Mouse (Mus musculus) CH12.LX (cell line): ENCODE measurements around the gene 1700022I11Rik.

Source experiments
- CTCF ChIP-seq, 2 experiments: IDR thresholded peaks in 1 of 2; conservative IDR thresholded peaks in 1 of 2; 2 replicates each; pipeline ENCODE4 v1.5.1; 2011 to 2012; ENCODE audit warnings: low read depth in 2 of 2, low read length in 2 of 2, improper control_type of control experiment in 1 of 2, inconsistent platforms in 1 of 2, mild to moderate bottlenecking in 1 of 2, moderate library complexity in 1 of 2
- ELF1 ChIP-seq: IDR thresholded peaks from 2 replicates; pipeline ENCODE4 v1.6.1; 2014; ENCODE audit warnings: low read depth, mild to moderate bottlenecking, inconsistent platforms, low read length, improper control_type of control experiment
- EP300 ChIP-seq: IDR thresholded peaks from 2 replicates; pipeline ENCODE4 v1.6.1; 2011; ENCODE audit warnings: low read length, improper control_type of control experiment
- MAFK ChIP-seq: IDR thresholded peaks from 2 replicates; pipeline ENCODE4 v1.6.1; 2011; ENCODE audit warnings: low read length, improper control_type of control experiment; ENCODE audit not compliant: insufficient replicate concordance
- MAZ ChIP-seq: IDR thresholded peaks from 2 replicates; pipeline ENCODE4 v1.6.1; 2012; ENCODE audit warnings: low read depth, mild to moderate bottlenecking, inconsistent platforms, low read length, improper control_type of control experiment, moderate library complexity
- MEF2A ChIP-seq: IDR thresholded peaks from 2 replicates; pipeline ENCODE4 v1.6.1; 2014; ENCODE audit warnings: low read depth, mild to moderate bottlenecking, inconsistent platforms, low read length, improper control_type of control experiment, borderline replicate concordance
- MYC ChIP-seq: IDR thresholded peaks from 2 replicates; pipeline ENCODE4 v1.6.1; 2011; ENCODE audit warnings: low read depth, mild to moderate bottlenecking, improper control_type of control experiment, low read length
- NELFE ChIP-seq: IDR thresholded peaks from 2 replicates; pipeline ENCODE4 v1.6.1; 2011; ENCODE audit warnings: low read depth, low read length, improper control_type of control experiment
- POLR2A ChIP-seq: IDR thresholded peaks from 2 replicates; pipeline ENCODE4 v1.6.1; 2011; ENCODE audit warnings: low read depth, mild to moderate bottlenecking, improper control_type of control experiment, low read length
- SIN3A ChIP-seq: IDR thresholded peaks from 2 replicates; pipeline ENCODE4 v1.6.1; 2012; ENCODE audit warnings: low read length, improper control_type of control experiment, inconsistent platforms
- TBP ChIP-seq: conservative IDR thresholded peaks from 2 replicates; pipeline ENCODE4 v1.6.1; 2011; ENCODE audit warnings: low read depth, low read length, improper control_type of control experiment
- UBTF ChIP-seq: IDR thresholded peaks from 2 replicates; pipeline ENCODE4 v1.6.1; 2012; ENCODE audit warnings: low read depth, mild to moderate bottlenecking, inconsistent platforms, low read length, improper control_type of control experiment, moderate library complexity
- USF1 ChIP-seq: IDR thresholded peaks from 2 replicates; pipeline ENCODE4 v1.6.1; 2014; ENCODE audit warnings: low read depth, mild to moderate bottlenecking, inconsistent platforms, low read length, improper control_type of control experiment

DNA sequence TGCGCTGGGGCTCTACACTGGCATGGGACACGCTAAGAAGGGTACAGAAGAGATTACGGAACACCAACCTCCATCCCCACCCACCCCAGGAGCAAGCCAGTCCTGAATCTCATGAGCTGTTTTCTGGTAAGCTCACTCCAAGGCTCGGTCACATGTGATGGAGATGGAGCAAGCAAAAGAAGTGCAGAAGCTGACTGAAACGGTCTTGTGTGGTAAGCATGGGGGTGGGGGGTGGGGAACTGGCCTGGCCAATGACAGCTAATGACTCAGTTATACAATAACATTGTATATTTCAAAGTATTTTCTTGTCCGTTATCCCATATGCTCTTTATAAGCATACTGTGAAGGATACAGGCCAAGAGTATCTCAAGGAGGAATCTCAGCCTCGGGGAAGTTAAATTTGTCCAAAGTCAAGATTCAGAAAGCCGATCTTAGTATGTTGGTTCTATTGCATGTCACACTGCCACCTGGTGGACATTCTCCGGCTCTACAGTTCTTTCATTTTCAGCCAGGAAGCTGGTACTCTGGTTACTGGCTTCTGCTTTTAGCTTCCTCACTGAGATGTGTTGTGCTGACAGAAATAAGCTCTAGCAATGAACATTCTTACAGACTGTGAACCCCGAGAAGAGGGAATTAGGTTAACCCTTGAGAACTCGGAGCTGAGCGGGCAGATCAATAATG, 4.2 kb upstream of the 1700022I11Rik start:
- TF ChIP-seq POLR2A, result no peak
- TF ChIP-seq MAFK, result no peak
- TF ChIP-seq NELFE, result no peak
- TF ChIP-seq MYC, result 0 out of 2 replicates have a peak, but pooled peaks have one; percentile 38
- no peak for TF ChIP-seq USF1
- peak; percentile 86 to 88 for TF ChIP-seq CTCF (conservative IDR thresholded peaks at IDR 0.05 in 1 of 2, IDR thresholded peaks at IDR 0.05 in 1 of 2; ENCODE audit: low read depth in 2 of 2, low read length in 2 of 2)
- TF ChIP-seq MAZ, result no peak
- no peak for TF ChIP-seq EP300
- no peak for TF ChIP-seq MEF2A
- no peak for TF ChIP-seq SIN3A
- TF ChIP-seq ELF1, result peak; percentile 56; the same call in 1 of the 2 replicates
- TF ChIP-seq TBP, result no peak
- no peak for TF ChIP-seq UBTF
